Mouse (Mus musculus): ENCODE measurements around the gene Pde8a. TPM values are rescaled to one million over a fixed set of nuclear protein-coding genes. Genes with fewer than 3 reads are reported as not detected.

The Pde8a gene
- polyA plus RNA-seq, 1 experiment from 2014 or later = 2.6 TPM

GRCm38 (mm10) chr7:81286946-81287345 lies 73.5 kb downstream of the Pde8a start:
- no peak overlapping the region for H3K9ac ChIP-seq

DNA sequence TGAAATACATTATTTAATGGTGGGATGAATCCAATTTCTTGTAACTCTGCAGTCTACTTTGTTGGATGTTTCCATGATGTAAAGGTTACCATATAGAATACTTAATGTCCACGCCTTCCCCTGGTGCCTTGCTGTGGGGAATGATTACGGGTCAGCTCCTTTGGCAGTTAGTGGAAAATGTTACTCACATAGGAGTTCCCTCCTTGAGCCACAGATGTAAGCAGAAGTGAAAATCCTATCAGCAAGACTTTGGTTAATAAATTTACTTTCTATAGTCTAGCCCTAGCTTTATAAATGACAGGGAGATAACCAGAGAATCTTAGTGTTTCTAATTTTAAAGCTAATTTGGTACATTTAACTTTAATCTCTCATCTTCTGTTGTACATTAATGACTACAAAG lies 81.8 kb downstream of the Pde8a start:
- Histone ChIP-seq H3K27ac (no peak overlapping the region), H3K4me2 (replicated peaks) (no peak overlapping the region), H3K4me3 (replicated peaks; ENCODE audit: low read length) (no peak overlapping the region), H3K36me3 (replicated peaks; ENCODE audit: control insufficient read depth, insufficient read depth) (no peaks in the 10 kb centered on the region), H3K9ac (no peak overlapping the region), H3K9me3 (ENCODE audit: control insufficient read depth, low read length) (no peaks in the 10 kb centered on the region), H3K4me1 (replicated peaks; ENCODE audit: control insufficient read depth, insufficient read depth, low read length) (no peaks in the 10 kb centered on the region), H3K27me3 (ENCODE audit: control insufficient read depth, insufficient read depth, low read length) (no peaks in the 10 kb centered on the region)
- 94% methylated on average over 2 of the region's 2 CpGs for WGBS
- DNase-seq (ENCODE audit: low spot score) = no peak
- no peak for ATAC-seq (ENCODE audit: low FRiP score)

More at GRCm38 (mm10) chr7:81286946-81287345, 73.5 kb downstream of the Pde8a start:
- no peak for DNase-seq (ENCODE audit: low spot score)
- no peak overlapping the region for H3K4me2 ChIP-seq (replicated peaks)
- no peaks in the 10 kb centered on the region for H3K27me3 ChIP-seq (ENCODE audit: control insufficient read depth, insufficient read depth, low read length)
- no peak for ATAC-seq (ENCODE audit: low FRiP score)
- H3K4me1 ChIP-seq (replicated peaks; ENCODE audit: control insufficient read depth, insufficient read depth, low read length) = no peaks in the 10 kb centered on the region
- WGBS = 66% methylated on average over 8 of the region's 8 CpGs
- no peaks in the 10 kb centered on the region for H3K36me3 ChIP-seq (replicated peaks; ENCODE audit: control insufficient read depth, insufficient read depth)
- H3K4me3 ChIP-seq (replicated peaks; ENCODE audit: low read length) = no peak overlapping the region
- H3K27ac ChIP-seq = no peak overlapping the region
- no peaks in the 10 kb centered on the region for H3K9me3 ChIP-seq (ENCODE audit: control insufficient read depth, low read length)

- H3K4me3 ChIP-seq (replicated peaks; ENCODE audit: low read length) = no peak overlapping the region
Observed at GRCm38 (mm10) chr7:81298206-81298605, 84.8 kb downstream of the Pde8a start.

DNA sequence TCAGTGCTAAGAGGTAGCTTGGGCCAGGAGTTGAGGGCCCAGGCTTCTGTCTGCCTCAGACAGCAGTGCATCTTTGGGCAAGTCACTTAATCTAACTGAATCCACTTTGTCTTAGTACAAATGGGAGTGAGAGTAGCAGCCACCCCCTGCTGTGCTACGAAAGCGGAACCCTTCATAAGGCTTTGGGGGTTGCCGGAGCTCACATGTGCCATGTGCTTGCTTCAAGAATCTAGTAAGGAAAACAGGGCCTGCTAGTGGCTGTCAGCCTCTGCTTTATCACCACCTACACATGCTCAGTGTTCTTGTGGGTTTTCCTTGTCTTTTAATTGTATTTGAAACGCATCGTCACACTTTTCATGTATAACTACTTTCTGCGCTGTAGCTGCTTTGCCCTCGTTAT lies 87.9 kb downstream of the Pde8a start:
- Histone ChIP-seq H3K9me3 (ENCODE audit: control insufficient read depth, low read length) (no peaks in the 10 kb centered on the region), H3K27ac (no peak overlapping the region), H3K9ac (no peak overlapping the region), H3K4me3 (replicated peaks; ENCODE audit: low read length) (no peak overlapping the region), H3K36me3 (replicated peaks; ENCODE audit: control insufficient read depth, insufficient read depth) (no peaks in the 10 kb centered on the region), H3K27me3 (ENCODE audit: control insufficient read depth, insufficient read depth, low read length) (no peaks in the 10 kb centered on the region), H3K4me2 (replicated peaks) (no peak overlapping the region), H3K4me1 (replicated peaks; ENCODE audit: control insufficient read depth, insufficient read depth, low read length) (0 out of 2 replicates have a peak, but pooled peaks cover 4% of the 10 kb centered on the region)
- no peak for DNase-seq (ENCODE audit: low spot score)
- WGBS = 40% methylated on average over 7 of the region's 7 CpGs
- no peak for ATAC-seq (ENCODE audit: low FRiP score)

More at GRCm38 (mm10) chr7:81298206-81298605, 84.8 kb downstream of the Pde8a start:
- no peak for DNase-seq (ENCODE audit: low spot score)
- no peak for ATAC-seq (ENCODE audit: low FRiP score)
- no peak overlapping the region for H3K9ac ChIP-seq
- 38% methylated on average over 6 of the region's 6 CpGs for WGBS
- no peaks in the 10 kb centered on the region for H3K9me3 ChIP-seq (ENCODE audit: control insufficient read depth, low read length)
- H3K4me1 ChIP-seq (replicated peaks; ENCODE audit: control insufficient read depth, insufficient read depth, low read length) = 0 out of 2 replicates have a peak, but pooled peaks cover 4% of the 10 kb centered on the region
- H3K4me2 ChIP-seq (replicated peaks) = no peak overlapping the region
- H3K36me3 ChIP-seq (replicated peaks; ENCODE audit: control insufficient read depth, insufficient read depth) = no peaks in the 10 kb centered on the region
- H3K27ac ChIP-seq = no peak overlapping the region
- H3K27me3 ChIP-seq (ENCODE audit: control insufficient read depth, insufficient read depth, low read length) = no peaks in the 10 kb centered on the region

GRCm38 (mm10) chr7:81303682-81304081 lies 90.3 kb downstream of the Pde8a start:
- no peak overlapping the region for H3K27ac ChIP-seq
- H3K4me2 ChIP-seq (replicated peaks) = no peak overlapping the region
- 81% methylated on average over 2 of the region's 2 CpGs for WGBS
- no peak overlapping the region for H3K9ac ChIP-seq
- no peak for DNase-seq (ENCODE audit: low spot score)
- no peak overlapping the region for H3K4me3 ChIP-seq (replicated peaks; ENCODE audit: low read length)
- no peak for ATAC-seq (ENCODE audit: low FRiP score)
- no peaks in the 10 kb centered on the region for H3K9me3 ChIP-seq (ENCODE audit: control insufficient read depth, low read length)
- H3K27me3 ChIP-seq (ENCODE audit: control insufficient read depth, insufficient read depth, low read length) = no peaks in the 10 kb centered on the region
- H3K36me3 ChIP-seq (replicated peaks; ENCODE audit: control insufficient read depth, insufficient read depth) = no peaks in the 10 kb centered on the region
- 0 out of 2 replicates have a peak, but pooled peaks cover 4% of the 10 kb centered on the region for H3K4me1 ChIP-seq (replicated peaks; ENCODE audit: control insufficient read depth, insufficient read depth, low read length)

DNA sequence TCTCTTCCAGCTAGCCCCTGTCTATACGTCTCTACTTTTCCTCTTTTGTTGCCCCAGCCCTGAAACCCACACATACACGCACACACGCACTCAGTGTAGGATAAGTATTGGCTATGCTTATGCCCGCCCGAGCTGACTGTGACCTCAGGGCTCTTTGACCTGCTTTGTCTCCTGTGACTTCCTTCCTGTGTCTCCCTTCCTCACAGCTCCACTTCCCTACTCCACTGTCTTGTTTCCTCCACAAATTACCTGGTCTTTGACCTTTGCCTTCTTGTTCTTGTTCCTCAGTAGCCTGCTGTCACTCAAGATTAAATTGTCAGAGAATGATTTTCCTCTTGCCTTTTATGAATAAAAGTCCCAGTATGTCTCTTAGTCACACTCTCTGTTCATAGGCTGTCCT lies 90.7 kb downstream of the Pde8a start:
- Histone ChIP-seq H3K4me2 (replicated peaks) (no peak overlapping the region), H3K4me1 (replicated peaks; ENCODE audit: control insufficient read depth, insufficient read depth, low read length) (0 out of 2 replicates have a peak, but pooled peaks cover 4% of the 10 kb centered on the region), H3K4me3 (replicated peaks; ENCODE audit: low read length) (no peak overlapping the region), H3K36me3 (replicated peaks; ENCODE audit: control insufficient read depth, insufficient read depth) (no peaks in the 10 kb centered on the region), H3K9me3 (ENCODE audit: control insufficient read depth, low read length) (no peaks in the 10 kb centered on the region), H3K27me3 (ENCODE audit: control insufficient read depth, insufficient read depth, low read length) (no peaks in the 10 kb centered on the region), H3K27ac (no peak overlapping the region), H3K9ac (no peak overlapping the region)
- WGBS = 86% methylated on average over 5 of the region's 5 CpGs
- ATAC-seq (ENCODE audit: low FRiP score) (no peak), DNase-seq (ENCODE audit: low spot score) (no peak)

DNA sequence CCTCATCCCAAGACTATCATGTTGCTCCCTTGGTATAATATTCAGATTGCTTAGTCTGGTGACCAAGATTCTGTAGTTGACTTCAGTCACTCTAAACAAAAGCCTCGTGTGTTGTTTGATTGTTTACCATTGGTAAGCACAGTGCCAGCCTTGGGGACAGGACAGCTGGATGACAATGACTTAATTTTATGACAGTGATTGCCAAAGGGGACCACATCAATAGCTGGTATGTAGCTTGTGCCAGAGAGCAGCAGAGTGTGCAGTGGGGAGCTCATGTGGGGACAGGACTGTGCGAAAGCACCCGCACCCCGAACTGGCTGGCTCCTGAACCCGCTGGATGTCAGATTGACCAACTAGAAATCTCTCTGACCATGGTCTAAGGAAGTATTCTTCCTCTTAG lies 91.3 kb downstream of the Pde8a start:
- H3K4me3 ChIP-seq (replicated peaks; ENCODE audit: low read length) = no peak overlapping the region
- no peaks in the 10 kb centered on the region for H3K9me3 ChIP-seq (ENCODE audit: control insufficient read depth, low read length)
- H3K9ac ChIP-seq = no peak overlapping the region
- 94% methylated on average over 5 of the region's 5 CpGs for WGBS
- DNase-seq (ENCODE audit: low spot score) = no peak
- no peak overlapping the region for H3K27ac ChIP-seq
- H3K4me2 ChIP-seq (replicated peaks) = no peak overlapping the region
- H3K4me1 ChIP-seq (replicated peaks; ENCODE audit: control insufficient read depth, insufficient read depth, low read length) = 0 out of 2 replicates have a peak, but pooled peaks cover 4% of the 10 kb centered on the region
- ATAC-seq (ENCODE audit: low FRiP score) = no peak
- H3K27me3 ChIP-seq (ENCODE audit: control insufficient read depth, insufficient read depth, low read length) = no peaks in the 10 kb centered on the region
- no peaks in the 10 kb centered on the region for H3K36me3 ChIP-seq (replicated peaks; ENCODE audit: control insufficient read depth, insufficient read depth)

- no peak overlapping the region for H3K9ac ChIP-seq
- H3K36me3 ChIP-seq (replicated peaks; ENCODE audit: control insufficient read depth, insufficient read depth) = no peaks in the 10 kb centered on the region
- no peak overlapping the region for H3K27ac ChIP-seq
- no peaks in the 10 kb centered on the region for H3K27me3 ChIP-seq (ENCODE audit: control insufficient read depth, insufficient read depth, low read length)
- DNase-seq (ENCODE audit: low spot score) (no peak), ATAC-seq (ENCODE audit: low FRiP score) (no peak)
- no peak overlapping the region for H3K4me3 ChIP-seq (replicated peaks; ENCODE audit: low read length)
- no peaks in the 10 kb centered on the region for H3K4me1 ChIP-seq (replicated peaks; ENCODE audit: control insufficient read depth, insufficient read depth, low read length)
- no peaks in the 10 kb centered on the region for H3K9me3 ChIP-seq (ENCODE audit: control insufficient read depth, low read length)
- no peak overlapping the region for H3K4me2 ChIP-seq (replicated peaks)
- 71% methylated on average over 8 of the region's 8 CpGs for WGBS
Observed at GRCm38 (mm10) chr7:81307735-81308134, 94.3 kb downstream of the Pde8a start.

DNA sequence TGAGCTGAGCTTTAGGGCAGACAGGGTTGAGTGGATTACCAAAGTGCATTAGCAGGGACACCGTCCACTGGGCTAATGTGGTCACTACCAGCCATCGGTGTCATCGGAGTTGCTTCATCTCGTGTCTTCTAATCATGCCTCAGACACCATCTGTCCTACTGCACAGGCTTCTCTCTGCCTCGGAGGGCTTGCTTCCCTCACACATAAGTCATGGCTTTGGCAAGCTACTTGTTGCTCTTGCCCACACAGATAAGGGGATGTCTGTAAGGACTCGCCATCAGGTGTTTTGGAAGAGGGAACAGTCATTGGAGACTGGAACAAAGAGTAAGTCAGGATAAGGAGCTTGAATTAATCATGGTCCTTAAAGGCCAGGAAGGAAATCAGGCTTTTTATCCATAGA lies 95.9 kb downstream of the Pde8a start:
- Histone ChIP-seq H3K4me1 (replicated peaks; ENCODE audit: control insufficient read depth, insufficient read depth, low read length) (no peaks in the 10 kb centered on the region), H3K9me3 (ENCODE audit: control insufficient read depth, low read length) (no peaks in the 10 kb centered on the region), H3K4me2 (replicated peaks) (no peak overlapping the region), H3K27me3 (ENCODE audit: control insufficient read depth, insufficient read depth, low read length) (no peaks in the 10 kb centered on the region), H3K27ac (no peak overlapping the region), H3K9ac (no peak overlapping the region), H3K4me3 (replicated peaks; ENCODE audit: low read length) (no peak overlapping the region), H3K36me3 (replicated peaks; ENCODE audit: control insufficient read depth, insufficient read depth) (no peaks in the 10 kb centered on the region)
- 93% methylated on average over 6 of the region's 6 CpGs for WGBS
- DNase-seq (ENCODE audit: low spot score) (no peak), ATAC-seq (ENCODE audit: low FRiP score) (no peak)

- Histone ChIP-seq H3K9ac (no peak overlapping the region), H3K36me3 (replicated peaks; ENCODE audit: control insufficient read depth, insufficient read depth) (no peaks in the 10 kb centered on the region), H3K4me2 (replicated peaks) (no peak overlapping the region), H3K4me3 (replicated peaks; ENCODE audit: low read length) (no peak overlapping the region), H3K9me3 (ENCODE audit: control insufficient read depth, low read length) (no peaks in the 10 kb centered on the region), H3K27ac (no peak overlapping the region), H3K27me3 (ENCODE audit: control insufficient read depth, insufficient read depth, low read length) (no peaks in the 10 kb centered on the region), H3K4me1 (replicated peaks; ENCODE audit: control insufficient read depth, insufficient read depth, low read length) (no peaks in the 10 kb centered on the region)
- ATAC-seq (ENCODE audit: low FRiP score) (no peak), DNase-seq (ENCODE audit: low spot score) (no peak)
- WGBS = 89% methylated on average over 1 of the region's 1 CpGs
Observed at GRCm38 (mm10) chr7:81311130-81311529, 97.7 kb downstream of the Pde8a start.
